Mouse (Mus musculus) heart, postnatal 14 days (tissue): ENCODE results near the gene Wdr5. TPM values are rescaled to one million over a fixed set of nuclear protein-coding genes. Genes with fewer than 3 reads are reported as not detected.
A peak's percentile ranks its signal among the peaks of the same experiment; 100 is the strongest.
"Not testable (repeated sequence)": the region's sequence is repeated elsewhere in the genome, so short reads cannot be mapped to it uniquely, and the experiment has no call there.

Experiments used
- DNase-seq, 2 experiments: peaks; one replicate each; pipeline ENCODE4 v3.0.0; 2021 to 2022
- intact Hi-C: fragments of 180-260 bp; cut with DNase I; formaldehyde crosslinking; loops from one replicate; pipeline ENCODE4 v1.15.1; 2025
- total RNA-seq, 2 experiments: library from RNA; stranded (reverse); gene quantifications; 2 replicates each; pipeline ENCODE4 v1.2.3; 2021

Gene Wdr5
- total RNA-seq, 2 experiments from 2014 or later: 21.4 to 25.3 TPM

DNA sequence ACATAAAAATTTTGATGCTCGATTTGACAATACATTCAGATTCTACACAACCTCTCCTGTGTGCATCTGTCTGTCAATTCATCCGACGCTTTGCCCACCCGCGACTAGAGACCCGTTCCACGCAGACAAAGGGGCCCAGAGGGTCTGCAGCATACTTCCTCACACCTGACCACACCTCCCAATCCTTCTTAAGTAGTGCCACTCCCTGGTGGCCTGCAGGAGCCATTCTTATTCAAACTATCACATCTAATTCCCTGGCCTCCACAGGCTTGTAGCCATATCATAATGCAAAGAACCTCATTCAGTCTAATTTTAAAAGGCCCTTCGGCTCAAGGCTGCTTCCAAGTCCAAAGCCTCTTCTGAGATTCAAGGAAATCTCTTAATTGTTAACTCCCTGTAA is 31.1 kb downstream of the Wdr5 start:
- intact Hi-C loops: not testable (repeated sequence)

DNA sequence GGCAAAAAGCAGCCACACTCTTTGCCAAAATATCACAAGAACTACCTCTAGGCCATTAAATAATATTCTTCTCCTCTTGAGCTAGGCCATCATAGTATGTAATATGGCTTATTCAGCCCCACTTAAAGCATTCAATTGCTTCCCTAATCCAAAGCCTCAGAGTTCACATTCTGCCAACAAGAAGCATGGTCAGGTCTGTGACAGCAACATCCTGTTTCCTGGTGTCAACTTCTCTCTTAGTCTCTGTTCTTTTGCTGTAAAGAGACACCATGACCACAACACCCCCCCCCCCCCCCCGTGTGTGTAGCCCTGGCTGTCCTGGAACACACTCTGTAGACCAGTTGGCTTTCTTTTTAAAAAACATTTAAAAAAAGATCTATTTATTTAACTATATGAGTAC is 32.4 kb downstream of the Wdr5 start:
- no peak for DNase-seq
- intact Hi-C loops: no loop called here

More for the DNA sequence above, 31.1 kb downstream of the Wdr5 start:
- DNase-seq: not testable (repeated sequence)

- intact Hi-C loops: no loop called here
- DNase-seq: no peak
Measured at GRCm38 (mm10) chr2:27547986-27548385, 33.0 kb downstream of the Wdr5 start.

DNA sequence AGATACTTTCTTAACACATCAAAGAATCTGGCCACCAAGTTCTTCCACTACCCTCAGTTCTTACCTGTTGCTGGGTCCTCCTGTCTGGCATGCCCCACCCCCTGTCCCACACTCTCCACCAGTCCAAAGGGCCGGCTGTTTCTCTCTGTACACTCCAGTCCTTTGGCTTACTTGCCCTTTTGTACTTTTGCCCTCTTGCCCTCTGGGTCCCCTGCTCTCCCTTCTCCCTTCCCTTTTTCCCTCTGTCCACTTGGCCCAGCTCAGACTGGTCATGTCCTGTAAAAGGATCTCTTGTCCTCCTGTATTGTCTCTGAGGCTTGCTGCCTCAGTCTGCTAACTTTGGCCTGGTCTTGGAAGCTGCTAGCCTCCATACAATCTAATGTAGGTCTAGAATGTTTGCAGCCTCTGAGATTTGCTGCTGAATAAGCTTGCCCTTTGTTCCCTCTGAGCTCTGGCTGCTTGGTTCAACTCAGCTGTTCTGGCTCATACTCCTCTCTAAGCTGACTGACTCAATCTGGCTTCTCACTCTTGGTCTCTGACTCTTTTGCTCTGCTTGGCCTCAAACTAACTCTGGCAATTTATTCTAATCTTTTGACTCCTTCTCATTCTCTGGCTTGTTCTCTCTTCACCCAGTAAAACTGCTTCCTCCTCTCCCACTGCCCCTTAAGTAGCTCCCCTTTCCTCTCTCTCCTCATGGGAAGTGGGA is 33.9 kb downstream of the Wdr5 start:
- no peak for DNase-seq
- intact Hi-C loops: no loop called here

GRCm38 (mm10) chr2:27552620-27553287 is 37.8 kb downstream of the Wdr5 start:
- DNase-seq: peak; percentile 79 to 86
- intact Hi-C loops: loop anchor here (1.0 to 5.0 kb wide), 5 partner anchors 125 to 422 kb away; partner anchors contain the start of genes Col5a1 and Rxra

DNA sequence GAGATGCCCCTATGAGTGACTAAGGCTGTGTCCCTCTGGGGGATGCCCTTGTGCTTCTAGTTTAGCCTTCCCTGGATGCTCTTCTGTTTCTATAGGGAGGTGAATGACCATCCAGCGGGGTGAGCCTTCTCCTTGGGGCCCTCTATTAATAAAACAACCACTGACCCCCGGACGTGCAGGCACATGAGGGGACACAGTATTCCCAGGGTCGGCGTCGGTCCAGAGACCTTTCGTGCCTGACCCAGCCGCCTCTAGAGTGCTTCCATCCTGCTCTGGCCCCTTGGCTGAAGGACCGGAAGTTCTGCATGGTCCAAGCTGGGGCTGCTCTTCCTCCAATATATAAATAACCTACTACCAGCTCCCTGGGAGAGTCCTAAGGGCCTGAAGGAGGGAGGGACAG is 39.4 kb downstream of the Wdr5 start:
- peak; percentile 53 for DNase-seq
- intact Hi-C loops: loop anchor here (5.0 kb wide), 3 partner anchors 123 to 333 kb away; partner anchors contain the start of genes Col5a1 and Rxra

DNA sequence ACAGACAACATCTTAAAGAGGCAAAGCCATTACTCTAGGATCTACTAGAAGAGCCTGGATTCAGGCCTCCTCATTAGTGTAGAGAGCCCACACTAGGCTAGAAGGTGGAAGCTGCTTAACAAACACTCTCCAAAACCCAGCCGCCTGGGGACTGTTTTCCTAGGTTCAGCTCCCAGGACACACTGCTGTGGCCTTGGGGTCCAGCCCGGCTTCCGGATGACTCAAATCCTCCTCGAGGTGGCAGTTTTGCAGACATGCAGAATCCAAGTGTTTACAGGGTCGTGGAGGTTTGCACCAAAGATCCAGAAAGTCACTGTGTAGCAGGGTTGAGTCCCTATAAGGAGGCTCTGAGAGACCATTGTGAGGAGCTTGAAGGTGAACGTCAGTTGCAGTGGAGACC is 42.0 kb downstream of the Wdr5 start:
- no peak for DNase-seq
- intact Hi-C loops: no loop called here

GRCm38 (mm10) chr2:27560708-27561123 is 45.8 kb downstream of the Wdr5 start:
- intact Hi-C loops: no loop called here
- DNase-seq: no peak

- no peak for DNase-seq
- intact Hi-C loops: no loop called here
Measured at GRCm38 (mm10) chr2:27561159-27561558, 46.2 kb downstream of the Wdr5 start.

DNA sequence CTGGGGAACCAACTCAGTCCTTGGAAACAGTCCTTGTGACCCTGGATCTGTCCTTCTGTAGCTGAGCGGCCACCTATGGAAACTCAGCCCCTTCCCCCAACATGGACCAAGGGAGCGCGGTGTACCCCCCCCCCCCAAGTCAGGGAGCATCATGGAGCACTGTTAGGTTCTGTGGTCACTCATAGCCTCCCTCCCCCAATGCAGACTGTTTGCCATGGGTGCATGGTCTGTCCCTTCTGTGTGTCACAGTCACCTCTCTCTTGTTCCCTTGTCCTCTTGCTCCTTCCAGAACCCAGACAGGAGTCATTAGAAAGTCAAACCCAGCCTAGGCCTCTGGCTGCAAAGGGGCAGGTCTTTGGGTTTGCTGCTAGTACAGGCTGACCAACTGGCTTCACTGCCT is 46.9 kb downstream of the Wdr5 start:
- no peak for DNase-seq
- intact Hi-C loops: no loop called here

GRCm38 (mm10) chr2:27563641-27564148 is 48.7 kb downstream of the Wdr5 start:
- DNase-seq: no peak
- intact Hi-C loops: no loop called here

GRCm38 (mm10) chr2:27564694-27565093 is 49.7 kb downstream of the Wdr5 start:
- intact Hi-C loops: no loop called here
- DNase-seq: no peak

GRCm38 (mm10) chr2:27565316-27566103 is 50.6 kb downstream of the Wdr5 start:
- intact Hi-C loops: no loop called here
- peak in 1 of 2 experiments; percentile 3 for DNase-seq

DNA sequence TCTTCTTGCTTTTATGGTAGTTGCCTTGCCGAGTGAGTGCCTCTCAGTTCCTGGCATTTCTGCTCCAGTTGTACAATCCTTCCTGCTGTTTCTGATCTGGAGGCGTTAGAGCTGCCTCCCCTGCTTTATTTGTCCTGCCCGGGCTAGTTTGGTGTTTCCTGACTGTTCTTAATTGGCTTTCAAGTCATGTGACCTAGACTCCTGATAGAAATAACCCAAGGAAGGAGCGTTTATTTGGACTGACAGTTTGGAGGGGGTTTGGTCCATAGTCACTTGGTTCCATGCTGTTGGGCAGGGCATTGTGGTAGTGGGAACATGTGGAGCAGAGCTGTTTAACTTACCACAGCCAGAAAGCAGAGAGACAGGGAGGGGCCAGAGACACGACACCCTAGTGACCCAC is 55.9 kb downstream of the Wdr5 start:
- no peak for DNase-seq
- intact Hi-C loops: no loop called here

DNA sequence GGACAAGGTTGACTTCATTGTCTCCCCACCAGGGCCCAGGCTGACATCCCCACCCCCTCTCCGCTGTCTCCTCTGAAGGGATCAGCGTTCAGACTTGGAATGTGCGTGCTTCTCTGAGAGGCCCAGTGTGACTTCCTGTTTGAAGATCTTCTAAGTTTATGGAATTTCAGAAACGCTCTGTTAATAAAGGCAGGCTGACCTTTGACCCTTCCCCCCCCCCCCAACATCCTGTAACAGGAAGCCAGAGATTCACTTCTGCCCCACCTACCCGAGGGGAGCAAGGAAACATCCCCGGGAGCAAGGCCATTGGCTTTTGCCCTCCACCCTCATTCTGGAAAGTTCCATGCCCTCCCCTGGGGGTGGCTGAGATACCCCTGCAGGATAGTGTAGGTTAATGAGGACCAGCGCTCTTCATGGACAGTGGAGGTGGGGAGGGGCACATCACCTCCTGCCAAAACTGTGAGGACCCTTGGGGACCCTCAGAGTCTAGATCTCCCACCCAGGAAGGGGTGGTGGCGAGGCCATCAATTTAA is 57.4 kb downstream of the Wdr5 start:
- DNase-seq: peak; percentile 8 to 23
- intact Hi-C loops: no loop called here

GRCm38 (mm10) chr2:27572928-27573627 is 58.1 kb downstream of the Wdr5 start:
- intact Hi-C loops: no loop called here
- DNase-seq: peak; percentile 73 to 76

- DNase-seq: no peak
- intact Hi-C loops: no loop called here
Measured at GRCm38 (mm10) chr2:27573628-27573966, 58.6 kb downstream of the Wdr5 start.

DNA sequence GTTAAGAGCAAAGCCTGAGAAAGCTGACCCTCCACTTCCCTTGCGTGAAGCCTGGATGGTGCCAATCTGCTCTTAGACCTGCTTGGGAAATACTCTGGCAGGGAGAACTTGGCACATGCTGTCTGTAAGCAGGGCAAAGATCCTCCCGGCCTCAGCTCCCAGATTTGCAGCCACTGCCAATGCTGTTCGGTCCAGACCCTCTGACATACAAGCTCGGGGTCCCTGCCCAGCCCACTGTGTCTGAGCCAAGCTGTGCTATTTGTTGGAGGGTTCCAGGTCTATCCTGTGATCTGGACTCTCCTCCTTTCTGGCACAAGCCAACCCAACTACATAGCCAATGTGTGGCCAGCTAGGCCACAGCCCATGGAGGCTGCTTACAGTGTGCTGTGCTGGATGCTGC is 61.5 kb downstream of the Wdr5 start:
- no peak for DNase-seq
- intact Hi-C loops: no loop called here

GRCm38 (mm10) chr2:27578552-27578951 is 63.6 kb downstream of the Wdr5 start:
- DNase-seq: no peak
- intact Hi-C loops: no loop called here

DNA sequence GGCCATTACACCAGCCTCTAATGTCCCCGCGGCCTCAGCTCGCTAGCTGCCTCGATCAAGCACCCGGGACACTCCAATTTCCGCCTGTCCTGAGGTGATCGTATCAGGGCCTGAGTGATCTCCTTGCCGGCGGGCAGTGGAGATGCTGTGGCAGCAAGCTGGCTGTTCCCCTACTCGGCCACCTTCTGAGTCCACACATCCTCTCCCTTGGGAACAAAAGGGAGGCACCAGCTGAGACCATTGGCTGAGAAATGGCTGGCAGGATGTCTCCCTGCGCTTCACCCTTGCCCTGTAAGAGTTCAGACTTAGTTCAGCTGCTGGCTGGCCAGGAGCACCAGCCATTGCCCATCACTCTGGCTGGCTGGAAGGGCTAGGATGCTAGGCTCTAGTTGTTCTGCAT is 67.2 kb downstream of the Wdr5 start:
- DNase-seq: no peak
- intact Hi-C loops: no loop called here
